Comparison of ENCODE assay signal across 19 mouse cellular contexts in the genomic region with DNA sequence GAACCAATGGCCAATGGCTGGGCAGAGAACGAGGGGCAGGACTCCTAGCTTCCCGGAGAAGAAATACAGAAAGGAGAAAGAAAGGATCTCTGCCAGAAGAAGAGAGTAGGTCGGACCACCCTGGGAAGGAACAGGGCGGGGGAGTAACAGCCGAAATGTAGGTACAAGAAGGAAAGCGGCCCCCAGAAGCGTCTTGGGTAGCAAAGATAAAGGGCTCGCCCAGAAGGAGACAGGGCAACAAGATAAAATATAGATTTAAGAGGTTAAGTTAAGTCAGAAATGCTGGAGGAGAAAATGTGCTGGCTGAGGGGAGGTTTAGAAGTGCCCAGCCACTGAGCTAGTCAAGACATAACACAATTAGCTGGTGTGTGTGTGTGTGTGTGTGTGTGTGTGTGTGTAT. TPM values are rescaled to one million over a fixed set of nuclear protein-coding genes. Genes with fewer than 3 reads are reported as not detected.
"Had no signal": no experiment of that assay in that cellular context is flagged by ENCODE, and none has a peak within 500 bp of the region (broad histone marks: within the 10 kb centered on the region; RNA-seq: fewer than 3 reads in every experiment).

No protein-coding gene starts in this region.

- H3K4me1 ChIP-seq: limb, embryonic 12.5 days; lung, embryonic 15.5 days; midbrain, embryonic 13.5 days; neural tube, embryonic 15.5 days had no signal

- ATAC-seq: intestine, postnatal 0 days; midbrain, embryonic 13.5 days had no signal

- H3K27ac ChIP-seq: kidney, postnatal 0 days; limb, embryonic 12.5 days; lung, embryonic 15.5 days; macrophage; midbrain, embryonic 13.5 days; neural tube, embryonic 15.5 days had no signal

- H3K4me2 ChIP-seq: limb, embryonic 12.5 days; lung, embryonic 15.5 days; midbrain, embryonic 13.5 days; neural tube, embryonic 15.5 days had no signal

- H3K4me3 ChIP-seq: limb, embryonic 12.5 days; lung, embryonic 15.5 days; midbrain, embryonic 13.5 days; myocyte; neural tube, embryonic 15.5 days had no signal

- DNase-seq: kidney, adult 8-10 months; kidney, postnatal 36 days; layer of hippocampus, adult 9-11 months; layer of hippocampus, postnatal 36 days; lung, postnatal 14 days; right cerebral cortex, adult 18-20 months; right cerebral cortex, postnatal 25 days; thymus, adult 2 months; thymus, postnatal 36 days had no signal

- H3K36me3 ChIP-seq: limb, embryonic 12.5 days; lung, embryonic 15.5 days; midbrain, embryonic 13.5 days; neural tube, embryonic 15.5 days had no signal

- H3K9me3 ChIP-seq: limb, embryonic 12.5 days; lung, embryonic 15.5 days; midbrain, embryonic 13.5 days; neural tube, embryonic 15.5 days had no signal

- H3K27me3 ChIP-seq: limb, embryonic 12.5 days; lung, embryonic 15.5 days; midbrain, embryonic 13.5 days; neural tube, embryonic 15.5 days had no signal

- H3K9ac ChIP-seq: limb, embryonic 12.5 days; lung, embryonic 15.5 days; midbrain, embryonic 13.5 days; neural tube, embryonic 15.5 days had no signal

RNA-seq across cellular contexts. Expression of a gene that starts 30.6 kb away (rescaled TPM):
- total RNA-seq: liver, adult 2 months had no signal
- polyA plus RNA-seq: liver, adult 2 months; macrophage; myocyte; small intestine, adult 2 months had no signal
